Mouse (Mus musculus) A20 (cell line): ENCODE results near the gene Nf1.

Source experiments
- DNase-seq: peaks from one replicate; pipeline ENCODE4 v3.0.0-alpha.2; 2011; ENCODE audit warnings: low read depth, low spot score

The Nf1 gene

DNA sequence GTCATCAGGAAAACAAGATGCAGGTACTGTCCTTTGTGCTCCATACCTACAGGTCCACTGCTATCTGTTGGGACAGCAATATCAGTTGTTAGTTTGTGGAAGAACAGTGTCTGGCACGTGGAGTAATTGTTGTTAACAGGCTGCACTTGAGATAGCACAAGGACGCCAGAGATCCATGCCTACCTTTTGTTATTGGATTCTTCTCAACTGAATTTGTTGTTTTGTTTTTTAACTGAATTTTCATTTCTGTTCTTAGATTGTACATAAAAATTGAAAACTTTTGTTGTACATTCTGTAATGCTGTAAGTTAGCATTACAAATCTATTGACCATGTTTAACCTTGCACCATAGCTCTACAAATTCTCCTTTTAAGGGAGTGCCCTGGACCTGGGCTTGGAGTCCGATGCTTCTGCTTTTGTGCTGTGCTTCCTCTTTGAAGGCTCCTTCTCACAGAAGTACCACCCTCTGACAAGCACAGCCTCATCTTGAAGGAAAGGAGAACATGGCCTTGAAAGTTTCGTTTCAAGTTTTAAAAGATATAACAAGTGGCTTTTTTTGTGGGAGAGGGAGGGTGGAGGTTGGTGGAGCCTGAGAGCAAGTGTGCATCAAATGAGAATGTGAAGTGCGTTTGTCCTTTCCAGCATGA is 188.4 kb downstream of the Nf1 start:
- DNase-seq = peak; percentile 90

DNA sequence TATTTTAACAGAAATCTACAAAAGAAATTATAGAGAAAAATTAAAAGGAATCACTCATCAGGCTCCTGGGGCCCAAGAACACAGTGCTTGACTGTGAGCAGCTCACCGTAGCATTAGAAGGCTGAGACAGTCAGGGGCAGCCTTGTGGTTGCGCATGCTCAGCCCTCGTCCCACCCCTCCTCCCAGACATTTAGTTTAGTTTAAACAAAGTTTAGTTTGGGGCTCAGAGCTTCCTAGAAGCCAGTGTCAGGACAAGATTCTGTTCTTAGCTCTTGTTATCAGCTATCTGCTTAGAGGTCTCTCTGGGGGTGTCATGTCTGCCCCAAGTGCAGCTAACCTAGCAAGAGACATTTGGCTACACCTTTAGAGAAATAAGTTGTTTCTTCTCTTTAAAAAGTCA is 189.1 kb downstream of the Nf1 start:
- peak; percentile 82 for DNase-seq

- no peak for DNase-seq
These were observed 189.7 kb downstream of the Nf1 start for GRCm38 (mm10) chr11:79529226-79529625.

DNA sequence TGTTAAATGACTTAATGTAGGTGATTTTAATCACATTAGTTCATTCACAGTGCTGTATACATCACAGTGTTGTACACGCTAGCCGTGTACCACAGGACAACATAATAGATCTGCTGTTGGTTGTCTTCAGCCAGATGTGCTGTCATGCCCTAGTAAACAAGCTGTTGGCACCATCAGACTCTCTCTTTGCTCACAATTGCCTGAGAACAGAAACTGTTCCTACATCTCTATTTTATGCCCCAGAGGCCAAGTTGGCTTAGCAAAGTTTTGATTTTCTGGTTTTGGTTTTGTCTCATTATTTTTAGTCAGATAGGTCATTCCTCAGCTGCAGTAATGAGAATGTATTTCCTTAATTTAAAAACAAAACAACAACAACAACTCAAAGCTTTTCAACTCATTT is 190.2 kb downstream of the Nf1 start:
- DNase-seq = peak; percentile 82

- DNase-seq = peak; percentile 68
These were observed 190.9 kb downstream of the Nf1 start, which contains the start of the genes Evi2 and Evi2a for GRCm38 (mm10) chr11:79530333-79530761. Gene Evi2, minus strand, starts transcription at chr11:79530589. Gene Evi2a, minus strand, starts transcription at chr11:79530609.

- no peak for DNase-seq
These were observed 191.3 kb downstream of the Nf1 start for GRCm38 (mm10) chr11:79530774-79531173.

DNA sequence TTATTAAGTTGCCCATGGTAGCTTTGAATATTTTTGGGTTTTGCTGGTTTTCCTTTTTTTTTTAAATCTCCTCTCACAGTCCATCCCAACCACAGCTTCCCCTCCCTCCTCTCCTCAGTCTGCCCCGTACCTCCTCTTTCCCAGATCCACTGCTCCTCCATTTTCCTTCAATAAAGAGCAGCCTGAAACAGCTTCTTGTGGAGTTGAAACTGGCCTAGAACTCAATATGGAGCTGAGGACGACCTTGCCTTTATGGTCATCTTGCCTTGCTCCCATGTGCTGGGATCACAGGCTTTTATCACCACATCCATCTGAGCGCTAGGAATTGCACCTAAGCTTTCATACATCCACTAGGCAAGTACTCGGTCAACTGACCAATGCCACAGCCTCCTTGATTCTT is 192.0 kb downstream of the Nf1 start:
- DNase-seq = no peak

- DNase-seq = no peak
These were observed 193.8 kb downstream of the Nf1 start for GRCm38 (mm10) chr11:79533311-79533710.

GRCm38 (mm10) chr11:79533950-79534690 is 194.6 kb downstream of the Nf1 start:
- DNase-seq = no peak

DNA sequence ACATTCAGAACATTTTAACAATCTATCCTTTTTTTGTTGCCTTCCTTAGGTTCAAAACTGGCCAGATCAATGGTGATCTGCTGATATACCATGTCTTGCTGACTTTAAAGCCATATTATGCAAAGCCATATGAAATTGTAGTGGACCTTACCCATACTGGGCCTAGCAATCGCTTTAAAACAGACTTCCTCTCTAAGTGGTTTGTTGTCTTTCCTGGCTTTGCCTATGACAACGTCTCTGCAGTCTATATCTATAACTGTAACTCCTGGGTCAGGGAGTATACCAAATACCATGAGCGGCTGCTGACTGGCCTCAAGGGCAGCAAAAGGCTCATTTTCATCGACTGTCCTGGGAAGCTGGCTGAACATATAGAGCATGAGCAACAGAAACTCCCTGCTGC is 196.1 kb downstream of the Nf1 start:
- no peak for DNase-seq

GRCm38 (mm10) chr11:79536293-79536692 is 196.8 kb downstream of the Nf1 start:
- no peak for DNase-seq

DNA sequence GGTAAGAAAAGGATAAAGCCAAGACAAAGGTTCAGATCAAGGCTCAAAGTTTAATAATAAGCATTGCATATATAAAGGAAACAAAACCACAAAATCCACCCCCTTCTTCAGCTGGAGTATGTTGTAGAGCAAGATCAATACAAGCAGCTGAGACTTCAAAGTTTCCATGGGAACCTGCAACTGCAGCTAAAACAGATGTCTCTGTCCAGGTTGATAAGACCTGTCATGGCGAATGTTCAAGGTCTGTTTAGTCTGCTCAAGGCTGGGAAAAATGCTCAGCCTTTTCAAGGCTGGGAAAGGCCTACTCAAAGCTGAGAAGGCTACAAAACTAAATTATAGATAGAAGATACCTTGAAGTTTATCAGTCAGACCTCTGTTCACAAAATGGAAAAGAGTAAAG is 213.1 kb downstream of the Nf1 start:
- no peak for DNase-seq

DNA sequence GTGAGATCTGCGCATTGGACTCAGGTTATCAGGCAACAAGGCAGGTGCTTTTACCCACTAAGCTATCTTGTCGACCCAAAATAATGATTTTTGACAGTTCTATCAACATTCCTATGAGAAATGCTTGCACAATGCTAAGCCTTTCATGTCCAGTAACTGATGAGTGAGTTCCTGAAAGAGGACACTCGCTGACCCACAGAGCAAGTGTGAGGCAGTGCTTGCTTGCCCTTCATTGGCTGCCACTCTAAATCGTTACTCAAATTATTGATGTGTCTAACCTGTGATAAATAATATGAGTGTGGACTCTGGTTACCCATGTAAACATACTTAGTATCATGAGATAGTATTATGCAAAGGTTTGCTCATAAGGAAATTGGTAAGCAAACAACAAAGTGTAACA is 221.0 kb downstream of the Nf1 start:
- DNase-seq = no peak

- DNase-seq = no peak
These were observed 224.0 kb downstream of the Nf1 start for GRCm38 (mm10) chr11:79563493-79563892.

- no peak for DNase-seq
These were observed 227.5 kb downstream of the Nf1 start for GRCm38 (mm10) chr11:79566947-79567346.

DNA sequence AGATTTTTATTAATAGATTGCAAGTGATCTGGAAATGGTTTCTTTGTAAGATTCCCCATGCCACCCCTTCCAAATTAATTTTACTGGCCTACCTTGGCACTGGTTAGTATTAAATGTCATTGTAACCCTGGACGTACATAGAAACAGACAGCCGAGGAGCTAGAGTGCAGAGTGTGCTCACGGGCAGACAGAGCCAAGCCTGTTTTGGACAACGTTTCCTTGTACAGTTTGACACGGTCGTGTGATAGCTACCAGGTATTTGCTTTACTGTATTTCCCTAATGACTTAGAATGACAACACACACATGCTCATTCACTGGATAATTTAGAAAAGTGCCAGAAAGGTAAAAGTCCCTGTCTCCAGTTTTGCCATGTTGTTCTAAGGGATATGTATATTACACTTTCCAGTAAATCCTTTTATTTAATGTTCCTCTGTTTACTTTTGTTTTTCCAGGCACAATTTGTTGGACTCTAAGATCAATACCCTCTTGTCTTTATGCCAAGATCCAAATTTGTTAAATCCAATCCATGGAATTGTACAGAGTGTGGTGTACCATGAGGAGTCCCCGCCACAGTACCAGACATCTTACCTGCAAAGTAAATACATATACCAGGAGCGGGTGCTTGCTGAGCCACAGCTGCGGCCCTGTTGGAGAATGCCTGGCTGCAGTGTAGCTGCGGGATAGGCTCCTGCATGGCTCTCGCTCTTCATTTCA is 228.9 kb downstream of the Nf1 start:
- DNase-seq = no peak

GRCm38 (mm10) chr11:79570319-79570718 is 230.8 kb downstream of the Nf1 start:
- peak; percentile 45 for DNase-seq

DNA sequence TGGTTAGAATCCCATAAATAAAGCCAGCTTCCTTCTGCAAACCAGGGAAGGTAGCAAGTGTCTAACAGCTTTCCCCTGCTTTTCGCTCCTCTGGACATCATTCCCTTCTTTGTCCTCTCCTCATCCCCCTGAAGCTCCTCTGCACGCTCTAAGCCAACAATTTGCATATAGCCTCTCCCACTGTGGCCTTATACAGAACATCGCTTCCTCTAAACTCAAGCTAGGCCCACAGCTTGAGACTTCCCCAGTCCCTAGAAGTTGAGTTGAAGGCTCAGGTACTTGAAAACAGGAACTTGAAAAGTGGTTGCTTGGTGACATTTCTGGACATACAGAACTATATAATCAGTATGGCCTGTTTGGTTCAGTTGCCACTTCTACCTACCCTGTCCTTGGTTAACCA is 234.3 kb downstream of the Nf1 start:
- DNase-seq = peak; percentile 76

DNA sequence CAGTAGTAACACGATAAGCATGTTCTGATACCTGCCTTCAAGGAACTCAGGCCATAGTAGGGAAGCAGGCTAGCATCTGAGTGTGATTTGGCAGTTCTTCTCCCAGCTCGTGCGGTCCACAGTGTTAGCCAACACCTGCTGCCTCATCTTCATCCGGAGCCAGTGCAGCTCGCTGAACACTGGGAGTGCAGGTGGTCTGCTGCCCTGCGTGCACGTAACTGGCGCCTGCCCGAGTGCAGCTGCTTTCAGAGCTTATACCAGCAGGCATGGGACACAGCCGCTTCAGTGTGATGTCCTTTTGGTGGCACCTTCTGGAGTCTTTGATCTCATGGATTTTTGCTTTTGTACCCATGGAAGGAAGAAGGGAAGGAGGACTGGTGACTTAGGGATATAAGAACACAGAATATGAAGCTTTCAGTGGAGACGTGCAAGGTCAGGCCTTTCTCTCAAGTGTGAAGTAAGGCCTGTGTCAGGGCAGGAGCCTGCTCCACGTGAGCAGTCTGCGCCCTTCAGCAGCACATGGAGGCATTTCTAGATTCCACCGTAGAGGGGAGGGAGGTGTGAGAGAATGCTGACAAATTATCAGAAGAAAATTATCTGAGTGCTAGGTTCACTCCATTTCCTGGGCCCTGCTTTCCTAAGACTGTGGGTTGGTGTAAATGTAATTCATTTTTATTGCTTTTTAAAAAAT is 236.0 kb downstream of the Nf1 start:
- DNase-seq = no peak

- peak; percentile 77 for DNase-seq
These were observed 238.2 kb downstream of the Nf1 start for GRCm38 (mm10) chr11:79577741-79578140.

- no peak for DNase-seq
These were observed 241.2 kb downstream of the Nf1 start for GRCm38 (mm10) chr11:79580660-79581059.

- DNase-seq = no peak
These were observed 241.8 kb downstream of the Nf1 start for GRCm38 (mm10) chr11:79581257-79581656.
